Mouse (Mus musculus) lung, adult 2 months (tissue): ENCODE results near the gene Oser1. TPM values are rescaled to one million over a fixed set of nuclear protein-coding genes. Genes with fewer than 3 reads are reported as not detected.

ENCODE experiments used
- DNase-seq: peaks from one replicate; pipeline ENCODE4 v3.0.0; 2022
- H3K4me1 ChIP-seq: fragments of 200-500 bp; 2 replicates; pipeline ENCODE4 v1.6.1; 2011; ENCODE audit warnings: low read length; ENCODE audit not compliant: control insufficient read depth, insufficient read depth
- H3K4me3 ChIP-seq: fragments of 200-500 bp; replicated peaks from 2 replicates; pipeline ENCODE3; 2011; ENCODE audit warnings: low read depth, mild to moderate bottlenecking, control low read depth, low read length; ENCODE audit errors: extremely low read depth
- CTCF ChIP-seq: fragments of 200-500 bp; IDR thresholded peaks from 2 replicates; pipeline ENCODE4 v1.5.1; 2011; ENCODE audit warnings: mild to moderate bottlenecking, low read length, control low read depth; ENCODE audit not compliant: insufficient read depth
- POLR2A ChIP-seq: fragments of 200-500 bp; IDR thresholded peaks from 2 replicates; pipeline ENCODE4 v1.6.1; 2011; ENCODE audit warnings: low read depth, mild to moderate bottlenecking, control low read depth, low read length, borderline replicate concordance; ENCODE audit errors: extremely low read depth
- WGBS: fragments of 180-500 bp; shearing (Covaris S2); methylation state at CpG from one replicate; pipeline ENCODE4 v1.1.7; 2018; 5-methylcytosine and 5-hydroxymethylcytosine counted together
- polyA plus RNA-seq: library from polyadenylated mRNA; depleted of rRNA; stranded (reverse); fragments of >200 nt; gene quantifications from 2 replicates; pipeline ENCODE4 v1.2.3, GENCODE M21; 2012; rRNA removed

Oser1 gene
- polyA plus RNA-seq, 1 experiment = 17.2 TPM

DNA sequence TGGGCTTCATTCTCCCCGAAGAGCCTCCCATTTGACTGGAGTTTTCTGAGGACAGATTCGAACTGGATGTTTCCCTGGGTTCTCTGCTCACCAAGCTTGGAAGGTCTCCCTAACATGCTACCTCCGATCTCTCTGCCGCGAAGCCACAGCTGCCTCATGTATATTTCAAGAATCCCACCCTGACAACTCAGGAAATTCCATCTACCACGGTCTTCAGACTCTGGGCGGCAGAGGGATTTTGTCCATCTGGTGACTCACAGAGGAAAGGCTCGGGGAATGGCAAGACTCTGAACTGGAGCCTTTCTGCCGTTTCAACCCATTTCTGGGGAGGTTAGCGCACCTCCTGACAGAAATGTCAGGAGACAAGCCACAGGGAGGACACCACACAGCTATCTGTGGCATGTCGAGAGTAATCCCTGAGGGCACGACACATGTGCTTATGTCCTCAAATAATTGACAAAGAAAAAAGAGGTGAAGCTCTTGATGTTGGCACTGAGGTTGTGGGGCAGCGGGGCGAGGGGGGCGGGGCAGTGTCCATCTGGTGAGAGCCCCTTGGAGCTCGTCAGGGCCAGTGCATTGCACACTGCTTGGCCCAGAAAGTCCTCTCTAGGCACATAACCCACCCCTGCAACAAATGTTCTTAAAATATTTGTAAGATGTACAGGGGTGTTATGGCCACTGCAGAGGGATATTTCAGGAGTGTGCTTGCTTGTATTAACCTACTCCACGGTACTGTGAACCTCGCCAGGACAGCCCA is 59.5 kb downstream of the Oser1 start:
- 53% methylated on average over 18 of the region's 18 CpGs for WGBS
- Histone ChIP-seq H3K4me3 (no peak overlapping the region), H3K4me1 (no peaks in the 10 kb centered on the region)
- TF ChIP-seq POLR2A (no peak), CTCF (no peak)
- DNase-seq = no peak

DNA sequence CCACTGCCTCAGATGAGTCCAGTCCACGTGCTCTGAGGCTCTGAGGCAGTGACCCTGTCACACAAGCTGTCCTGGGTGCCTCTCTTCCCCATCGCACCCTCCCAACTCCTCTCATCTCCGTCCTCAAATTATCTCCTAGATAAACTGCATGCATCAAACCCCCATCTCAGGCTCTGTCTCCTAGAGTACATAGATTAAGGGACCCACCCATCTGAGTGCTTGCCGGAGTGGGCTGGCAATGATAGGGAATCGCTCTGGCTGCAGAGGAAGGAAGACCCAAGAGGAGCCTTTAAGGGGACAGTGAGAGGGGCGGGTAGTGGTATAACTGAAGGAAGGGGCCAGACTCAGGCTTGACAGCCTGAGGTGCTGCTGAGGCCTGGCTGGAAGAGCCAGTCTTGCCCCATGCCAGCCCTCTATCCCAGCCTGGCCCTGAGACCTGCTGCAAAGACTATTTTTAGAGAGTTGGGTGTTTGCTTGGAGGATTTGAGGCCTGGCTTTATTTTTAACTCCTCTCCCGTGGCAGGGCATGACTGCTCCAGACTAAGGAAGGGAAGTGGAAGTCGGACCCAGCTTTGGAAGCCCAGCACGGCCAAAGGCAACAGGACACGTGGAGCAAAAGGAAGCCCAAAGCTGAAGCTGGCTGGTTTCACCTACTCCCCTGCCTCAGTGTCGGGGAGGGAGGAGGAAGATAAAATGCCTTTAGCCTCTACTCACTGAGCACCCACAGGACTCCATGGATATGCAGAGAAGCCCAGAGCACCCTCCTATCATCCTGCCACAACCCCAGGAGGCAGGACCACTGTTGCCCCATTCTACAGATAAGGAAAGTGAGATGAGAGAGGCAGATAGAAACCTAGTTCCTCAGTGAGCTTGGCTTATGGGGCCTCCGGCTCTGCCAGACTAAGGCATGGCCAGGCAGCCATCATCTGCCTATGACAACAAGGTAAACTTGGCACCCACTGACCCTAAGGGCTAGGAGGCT is 61.3 kb downstream of the Oser1 start:
- WGBS = 44% methylated on average over 12 of the region's 12 CpGs
- no peak for DNase-seq
- Histone ChIP-seq H3K4me1 (no peaks in the 10 kb centered on the region), H3K4me3 (no peak overlapping the region)
- TF ChIP-seq CTCF (no peak), POLR2A (no peak)

GRCm38 (mm10) chr2:163360858-163361623 is 63.5 kb downstream of the Oser1 start:
- WGBS = 79% methylated on average over 16 of the region's 16 CpGs
- H3K4me1 ChIP-seq = no peaks in the 10 kb centered on the region
- no peak for DNase-seq
- TF ChIP-seq POLR2A = no peak
- TF ChIP-seq CTCF = no peak
- H3K4me3 ChIP-seq = no peak overlapping the region

- no peaks in the 10 kb centered on the region for H3K4me1 ChIP-seq
- TF ChIP-seq POLR2A = no peak
- TF ChIP-seq CTCF = no peak
- 30% methylated on average over 2 of the region's 2 CpGs for WGBS
- no peak overlapping the region for H3K4me3 ChIP-seq
- DNase-seq = no peak
These were observed 65.2 kb downstream of the Oser1 start for GRCm38 (mm10) chr2:163359253-163359652.

GRCm38 (mm10) chr2:163358662-163359061 is 65.8 kb downstream of the Oser1 start:
- WGBS = 61% methylated on average over 5 of the region's 5 CpGs
- no peaks in the 10 kb centered on the region for H3K4me1 ChIP-seq
- no peak for DNase-seq

GRCm38 (mm10) chr2:163356113-163356840 is 68.2 kb downstream of the Oser1 start:
- Histone ChIP-seq H3K4me3 (no peak overlapping the region), H3K4me1 (no peaks in the 10 kb centered on the region)
- 75% methylated on average over 12 of the region's 12 CpGs for WGBS
- DNase-seq = no peak
- TF ChIP-seq CTCF (no peak), POLR2A (no peak)

More at GRCm38 (mm10) chr2:163358662-163359061, 65.8 kb downstream of the Oser1 start:
- no peak overlapping the region for H3K4me3 ChIP-seq
- TF ChIP-seq CTCF (no peak), POLR2A (no peak)

Other genes with a start within 250 kb of the Oser1 start
- gene Tox2, start 221.6 kb downstream of the Oser1 start, polyA plus RNA-seq = 34.2 and 58.0 TPM in 2 replicates
- 32.3 and 38.4 TPM in 2 replicates for gene Jph2, start 26.7 kb downstream of the Oser1 start, polyA plus RNA-seq
- gene Gdap1l1, start 13.8 kb upstream of the Oser1 start, polyA plus RNA-seq = 0.19 and 0.22 TPM in 2 replicates
- gene Fitm2, start 47.9 kb upstream of the Oser1 start, polyA plus RNA-seq = 20.4 and 24.1 TPM in 2 replicates
- not detected in 2 replicates for gene R3hdml, start 67.6 kb upstream of the Oser1 start, polyA plus RNA-seq
- gene Hnf4a, start 82.1 kb upstream of the Oser1 start, polyA plus RNA-seq = 0.67 and 2.3 TPM in 2 replicates
- gene Ttpal, start 177.6 kb upstream of the Oser1 start, polyA plus RNA-seq = 23.4 and 25.8 TPM in 2 replicates
- 368 and 417 TPM in 2 replicates for gene Serinc3, start 220.4 kb upstream of the Oser1 start, polyA plus RNA-seq
- gene Pkig, start 233.7 kb upstream of the Oser1 start, polyA plus RNA-seq = 167 and 180 TPM in 2 replicates